Mouse (Mus musculus) spleen, postnatal 14 days (tissue): ENCODE data around the gene Ear6.
A peak's percentile ranks its signal among the peaks of the same experiment; 100 is the strongest.

Source experiments
- DNase-seq, 2 experiments: peaks; one replicate each; pipeline ENCODE4 v3.0.0; 2021 to 2022; ENCODE audit warnings: low spot score in 2 of 2

Gene Ear6

DNA sequence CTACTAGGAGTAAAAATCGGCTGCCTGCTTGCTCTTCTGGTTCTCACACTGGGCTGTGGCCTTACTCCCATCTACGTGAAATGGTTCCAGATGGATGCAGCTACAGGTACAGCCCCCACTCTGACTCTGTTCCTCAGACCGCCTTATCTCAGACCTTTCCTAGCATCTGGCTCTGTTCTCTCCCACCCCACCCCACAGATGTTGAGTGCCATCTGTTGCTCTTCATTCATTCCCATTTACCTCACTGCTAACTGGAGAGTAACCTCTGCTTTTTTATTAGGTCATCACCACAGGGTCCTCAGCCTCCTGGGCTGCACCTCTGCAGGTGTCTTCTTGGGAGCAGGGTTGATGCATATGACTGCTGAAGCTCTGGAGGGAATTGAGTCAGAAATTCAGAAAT is 40.3 kb downstream of the Ear6 start:
- no peak for DNase-seq

DNA sequence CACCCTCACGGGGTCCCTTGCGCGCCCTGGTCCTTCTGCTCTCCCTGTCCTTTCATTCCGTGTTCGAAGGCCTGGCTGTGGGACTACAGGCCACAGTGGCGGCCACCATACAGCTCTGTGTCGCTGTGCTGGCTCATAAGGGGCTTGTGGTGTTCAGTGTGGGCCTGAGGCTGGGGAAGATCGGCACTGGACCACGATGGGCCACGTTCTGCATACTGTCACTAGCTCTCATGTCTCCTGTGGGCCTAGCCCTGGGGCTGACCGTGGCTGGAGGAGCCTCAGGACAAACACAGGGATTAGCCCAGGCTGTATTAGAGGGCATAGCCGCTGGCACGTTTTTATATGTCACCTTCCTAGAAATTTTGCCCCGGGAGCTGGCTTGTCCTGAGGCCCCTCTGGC is 41.6 kb downstream of the Ear6 start:
- DNase-seq: no peak

DNA sequence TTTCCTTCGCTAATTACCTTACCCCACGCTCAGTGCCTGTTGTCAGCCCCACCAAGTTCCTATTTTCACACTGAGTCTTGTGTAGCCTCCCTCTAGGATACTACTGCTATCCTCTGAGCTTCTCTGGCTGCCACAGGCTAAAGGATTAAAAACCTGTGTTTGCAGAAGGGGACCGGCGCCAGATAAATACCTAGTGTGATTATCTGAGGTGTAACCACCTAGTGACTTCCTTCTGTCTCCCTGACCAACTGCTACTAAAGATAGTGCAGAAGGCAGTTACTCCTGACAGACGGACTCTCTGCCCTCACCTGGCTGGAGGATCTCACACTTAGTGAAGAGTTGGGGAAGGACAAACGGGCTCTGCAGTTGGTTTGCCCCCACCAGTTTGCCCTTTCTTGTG is 42.5 kb downstream of the Ear6 start:
- DNase-seq: no peak

DNA sequence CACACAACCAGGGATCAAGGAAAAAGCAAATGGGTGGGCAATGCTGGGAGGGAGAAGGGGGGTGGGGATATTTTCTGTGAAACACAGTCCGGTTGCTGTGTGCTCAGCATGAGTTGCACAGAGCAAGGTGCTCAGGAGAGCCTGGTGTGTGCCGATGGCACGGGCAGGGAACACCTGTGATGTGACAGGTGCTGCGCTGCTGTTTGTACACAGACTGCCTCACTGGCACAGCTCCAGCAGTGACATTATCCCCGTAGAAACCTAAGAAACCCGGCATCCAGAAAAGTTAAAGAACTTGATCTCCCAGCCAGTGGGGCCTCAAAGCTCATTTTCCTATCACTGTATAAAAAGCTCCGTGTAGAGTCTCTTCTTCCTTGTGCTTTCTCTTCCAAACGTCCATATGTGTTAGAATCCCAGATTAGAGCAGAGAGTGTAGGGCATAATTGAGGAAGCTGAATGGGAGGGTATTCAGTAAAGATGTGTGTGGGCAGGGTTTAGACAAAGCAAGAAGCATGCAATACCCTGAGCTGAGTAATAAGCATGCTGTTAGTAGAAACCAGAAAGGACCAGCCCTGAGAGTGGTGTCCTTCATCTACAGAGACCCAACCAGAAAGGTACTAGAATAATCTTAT is 43.2 kb downstream of the Ear6 start:
- DNase-seq: no peak

DNA sequence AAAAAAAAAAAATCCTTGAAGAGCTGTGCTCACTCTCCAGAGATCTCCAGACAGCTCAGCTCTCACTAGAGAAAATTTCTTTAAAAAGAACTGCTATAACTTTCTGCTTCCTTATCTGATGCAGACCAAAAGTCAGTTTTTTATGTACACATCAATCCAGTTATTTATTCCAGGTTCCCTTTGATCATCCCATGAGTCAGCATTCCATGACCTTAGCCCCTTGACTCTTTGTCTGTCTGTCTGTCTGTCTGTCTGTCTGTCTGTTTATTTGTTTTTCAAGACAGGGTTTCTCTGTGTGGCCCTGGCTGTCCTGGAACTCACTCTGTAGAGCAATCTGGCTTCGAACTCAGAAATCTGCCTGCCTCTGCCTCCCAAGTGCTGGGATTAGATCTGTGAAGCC is 45.9 kb downstream of the Ear6 start:
- no peak for DNase-seq

DNA sequence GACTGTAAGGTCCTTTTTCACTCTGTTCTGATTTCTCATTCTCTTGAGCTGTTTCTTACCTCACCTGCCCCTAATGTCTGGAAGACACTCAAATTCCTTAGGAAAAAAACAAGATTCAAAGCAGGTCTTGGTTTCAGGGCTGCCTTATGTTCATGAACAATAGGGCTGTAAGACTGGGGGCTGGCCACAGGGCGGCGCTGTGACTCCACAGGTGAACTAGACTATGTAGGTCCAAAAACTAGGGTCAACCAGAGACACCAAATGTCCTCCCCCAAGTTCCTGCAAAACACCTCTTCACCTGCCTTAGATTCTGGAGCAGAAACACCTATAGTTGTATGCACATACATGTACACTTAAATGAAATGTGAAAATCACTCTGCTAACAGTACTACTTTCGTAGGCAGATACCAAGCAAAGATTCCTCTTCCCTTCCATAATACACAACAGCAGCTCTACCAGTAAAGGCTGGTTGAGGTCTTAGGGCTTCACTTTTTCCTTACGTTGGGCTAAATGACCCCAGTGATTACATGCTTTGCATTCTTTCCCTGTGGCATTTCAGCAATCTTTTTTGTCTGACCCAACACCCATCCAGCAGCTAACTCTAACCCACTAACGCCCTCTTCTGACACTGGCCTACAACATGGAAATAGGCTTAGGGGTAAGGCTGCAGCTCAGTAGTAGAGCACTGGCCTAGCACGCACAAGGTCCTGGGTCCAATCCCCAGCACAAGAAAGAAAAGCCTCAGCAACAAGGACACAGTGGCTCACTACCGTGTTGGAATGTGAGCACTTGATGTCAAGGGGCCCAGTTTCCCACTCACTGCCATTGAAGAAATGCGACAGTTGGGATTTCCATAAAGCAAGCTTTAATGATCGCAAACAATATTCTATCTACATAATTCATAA is 49.6 kb downstream of the Ear6 start:
- DNase-seq: peak; percentile 38 to 68

DNA sequence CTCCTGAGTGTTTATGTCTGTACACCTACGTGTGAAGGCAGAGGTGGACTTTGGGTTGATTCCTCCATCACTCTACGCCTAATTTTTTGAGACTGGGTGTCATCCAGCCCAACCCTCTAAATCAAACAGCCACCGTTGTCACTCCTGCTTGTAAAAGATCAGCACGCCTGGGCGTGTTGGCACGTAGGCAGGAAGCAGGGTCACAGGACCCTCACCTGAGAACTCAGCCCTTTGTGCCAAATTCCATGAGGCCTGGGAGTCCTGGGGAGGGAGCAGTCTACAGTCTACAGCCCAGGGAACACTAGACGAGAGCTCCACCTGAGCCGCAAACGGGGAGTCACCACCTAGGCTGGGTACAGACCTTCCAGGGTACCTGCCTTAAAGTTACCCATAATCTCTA is 50.3 kb downstream of the Ear6 start:
- no peak for DNase-seq
